Mouse (Mus musculus): ENCODE measurements around the gene Hyal1.

GRCm38 (mm10) chr9:107539940-107540339, 36.8 kb upstream of the Hyal1 start:
- no peak for TF ChIP-seq CTCF (IDR thresholded peaks at IDR 0.05; ENCODE audit: low read depth, low read length)
- no peak for TF ChIP-seq POLR2A (IDR thresholded peaks at IDR 0.05; ENCODE audit: borderline replicate concordance, low read depth, low read length)
